Mouse (Mus musculus) lung, adult 2 months (tissue): ENCODE results near the gene Rbmxl1. TPM values are rescaled to one million over a fixed set of nuclear protein-coding genes. Genes with fewer than 3 reads are reported as not detected.
"Not testable (repeated sequence)": the region's sequence is repeated elsewhere in the genome, so short reads cannot be mapped to it uniquely, and the experiment has no call there.

Source experiments
- DNase-seq: peaks from one replicate; pipeline ENCODE4 v3.0.0; 2022
- H3K4me1 ChIP-seq: fragments of 200-500 bp; 2 replicates; pipeline ENCODE4 v1.6.1; 2011; ENCODE audit warnings: low read length; ENCODE audit not compliant: control insufficient read depth, insufficient read depth
- H3K4me3 ChIP-seq: fragments of 200-500 bp; replicated peaks from 2 replicates; pipeline ENCODE3; 2011; ENCODE audit warnings: low read depth, mild to moderate bottlenecking, control low read depth, low read length; ENCODE audit errors: extremely low read depth
- CTCF ChIP-seq: fragments of 200-500 bp; IDR thresholded peaks from 2 replicates; pipeline ENCODE4 v1.5.1; 2011; ENCODE audit warnings: mild to moderate bottlenecking, low read length, control low read depth; ENCODE audit not compliant: insufficient read depth
- POLR2A ChIP-seq: fragments of 200-500 bp; IDR thresholded peaks from 2 replicates; pipeline ENCODE4 v1.6.1; 2011; ENCODE audit warnings: low read depth, mild to moderate bottlenecking, control low read depth, low read length, borderline replicate concordance; ENCODE audit errors: extremely low read depth
- WGBS: fragments of 180-500 bp; shearing (Covaris S2); methylation state at CpG from one replicate; pipeline ENCODE4 v1.1.7; 2018; 5-methylcytosine and 5-hydroxymethylcytosine counted together
- polyA plus RNA-seq: library from polyadenylated mRNA; depleted of rRNA; stranded (reverse); fragments of >200 nt; gene quantifications from 2 replicates; pipeline ENCODE4 v1.2.3, GENCODE M21; 2012; rRNA removed

Gene Rbmxl1
- 17.7 and 22.5 TPM in 2 replicates for polyA plus RNA-seq

DNA sequence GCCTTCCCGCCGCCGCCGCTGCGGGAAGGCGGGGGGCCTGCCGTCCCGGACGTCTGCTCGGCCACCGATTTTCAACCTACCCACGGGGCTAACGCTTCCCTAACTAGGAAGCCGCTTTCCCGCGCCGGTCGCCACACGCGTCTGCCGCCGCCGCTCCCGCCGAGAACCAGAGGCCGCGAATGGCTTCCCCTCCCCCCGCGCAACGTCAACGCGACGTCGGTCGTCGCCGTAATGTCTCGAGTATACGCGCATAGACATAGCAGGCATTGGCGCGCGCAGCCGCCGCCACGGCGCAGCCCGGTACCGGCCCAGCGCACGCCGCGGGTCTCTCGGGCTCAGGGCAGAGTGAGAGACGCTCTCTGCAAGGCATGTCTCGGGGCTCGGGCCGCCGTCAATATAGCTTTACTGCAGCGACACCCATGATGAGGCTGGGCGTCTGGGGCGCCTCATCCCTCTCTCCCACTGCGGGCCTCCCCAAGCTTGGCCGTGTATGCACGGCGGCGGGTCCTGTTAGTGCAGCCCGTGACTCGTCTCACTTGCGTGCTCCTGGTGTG is at the start of gene Rbmxl1:
Gene Rbmxl1 (minus strand): TSS at position 180 of the 554 bp plus-strand sequence.
- DNase-seq = peak; percentile 89
- TF ChIP-seq POLR2A = peak; percentile 56; the same call in 1 of the 2 replicates
- TF ChIP-seq CTCF = no peak
- under 1% methylated on average over 64 of the region's 70 CpGs for WGBS
- Histone ChIP-seq H3K4me3 (peak within 1 kb of the TSS; percentile 88), H3K4me1 (peaks cover 9% of the 10 kb centered on the region; the same call in 1 of the 2 replicates)

GRCm38 (mm10) chr8:78556773-78557434 is 48.2 kb upstream of the Rbmxl1 start:
- H3K4me3 ChIP-seq = no peak overlapping the region
- H3K4me1 ChIP-seq = no peaks in the 10 kb centered on the region
- 86% methylated on average over 11 of the region's 11 CpGs for WGBS
- DNase-seq = no peak
- TF ChIP-seq POLR2A = no peak

DNA sequence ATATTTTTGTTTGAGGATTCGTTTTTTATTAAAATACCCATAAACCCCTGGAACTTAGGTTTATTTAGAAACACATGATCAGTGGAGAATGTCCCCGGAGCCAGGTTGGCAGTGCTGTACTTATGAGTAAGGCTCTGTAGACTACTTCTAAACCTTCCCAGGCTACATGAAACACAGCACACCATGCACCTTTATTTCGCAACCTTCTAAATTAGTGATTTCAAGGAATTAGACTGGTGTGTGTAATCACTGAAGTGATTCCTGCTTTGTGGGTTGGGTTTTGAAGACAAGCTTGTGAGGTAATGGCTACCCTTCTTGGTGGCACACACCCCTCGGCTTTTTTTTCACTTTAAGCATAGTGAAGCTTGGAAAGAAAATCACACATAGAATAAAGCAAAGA is 47.1 kb upstream of the Rbmxl1 start:
- DNase-seq = no peak
- no peak overlapping the region for H3K4me3 ChIP-seq
- H3K4me1 ChIP-seq = no peaks in the 10 kb centered on the region
- 88% methylated on average over 4 of the region's 4 CpGs for WGBS
- TF ChIP-seq POLR2A (no peak), CTCF (no peak)

DNA sequence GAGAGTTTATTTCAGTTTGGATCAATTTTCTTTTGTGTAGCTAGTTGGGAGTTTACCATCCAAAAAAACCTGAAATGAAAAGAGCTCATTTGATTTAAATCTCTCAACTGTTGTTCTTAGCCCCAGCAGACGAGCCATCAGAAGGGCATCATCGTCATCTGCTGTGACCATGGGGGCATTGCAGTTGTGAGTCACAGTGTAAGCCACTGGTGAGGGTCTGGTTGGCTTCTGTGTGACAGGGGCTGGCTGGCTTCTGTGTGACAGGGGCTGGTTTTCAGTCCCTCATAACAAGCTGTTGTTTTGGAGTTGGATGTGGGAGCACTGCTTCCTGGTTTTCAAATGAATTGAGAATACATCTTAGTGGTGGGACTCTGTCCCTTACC is 42.0 kb upstream of the Rbmxl1 start:
- no peak overlapping the region for H3K4me3 ChIP-seq
- H3K4me1 ChIP-seq = no peaks in the 10 kb centered on the region
- DNase-seq = no peak
- no peak for TF ChIP-seq CTCF
- no peak for TF ChIP-seq POLR2A
- 90% methylated on average over 2 of the region's 2 CpGs for WGBS

GRCm38 (mm10) chr8:78549971-78550751 is 41.5 kb upstream of the Rbmxl1 start:
- 56% methylated on average over 10 of the region's 10 CpGs for WGBS
- no peak overlapping the region for H3K4me3 ChIP-seq
- DNase-seq = no peak
- H3K4me1 ChIP-seq = no peaks in the 10 kb centered on the region
- TF ChIP-seq POLR2A = no peak
- no peak for TF ChIP-seq CTCF

DNA sequence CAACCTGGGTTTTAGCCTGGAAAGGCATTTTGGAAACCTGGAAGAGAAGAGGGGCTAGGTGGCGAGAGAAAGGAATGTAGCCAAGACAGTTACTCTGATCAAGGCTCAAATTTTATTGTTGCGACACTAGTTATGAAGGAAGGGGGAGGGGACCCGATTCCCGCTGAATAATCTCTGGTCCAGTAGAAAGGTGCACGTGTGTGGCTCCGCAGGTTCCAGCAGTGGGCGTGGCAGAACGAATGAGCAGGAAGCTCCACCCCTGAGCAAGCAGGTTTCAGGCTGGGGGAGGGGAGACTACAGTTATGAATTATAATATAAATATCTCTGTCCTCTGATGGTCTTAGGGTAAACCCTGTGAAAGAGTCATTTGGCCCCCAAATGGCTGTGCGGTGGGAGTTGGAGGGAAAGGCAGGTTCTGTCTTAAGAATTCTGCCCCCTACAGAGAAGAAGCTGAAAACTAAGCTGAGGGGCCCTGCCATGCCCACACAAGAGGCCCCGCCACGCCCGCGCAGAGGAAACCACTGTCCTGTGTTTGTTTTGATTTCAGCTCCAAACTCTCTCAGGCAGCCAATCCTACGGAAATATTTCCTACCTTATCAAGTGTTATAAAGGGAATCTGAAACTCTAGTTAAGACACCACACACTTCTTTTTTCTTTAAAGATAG is 36.6 kb upstream of the Rbmxl1 start:
- H3K4me1 ChIP-seq, H3K4me3 ChIP-seq, DNase-seq: not testable (repeated sequence)
- 33% methylated on average over 9 of the region's 14 CpGs for WGBS

GRCm38 (mm10) chr8:78544545-78544944 is 35.8 kb upstream of the Rbmxl1 start:
- WGBS = 59% methylated on average over 2 of the region's 2 CpGs
- H3K4me3 ChIP-seq = no peak overlapping the region
- no peak for TF ChIP-seq POLR2A
- TF ChIP-seq CTCF = no peak
- H3K4me1 ChIP-seq = no peaks in the 10 kb centered on the region
- no peak for DNase-seq

- TF ChIP-seq POLR2A (no peak), CTCF (no peak)
- 38% methylated on average over 1 of the region's 1 CpGs for WGBS
- no peak for DNase-seq
- Histone ChIP-seq H3K4me3 (no peak overlapping the region), H3K4me1 (no peaks in the 10 kb centered on the region)
Observed at GRCm38 (mm10) chr8:78543621-78544020, 34.9 kb upstream of the Rbmxl1 start.

DNA sequence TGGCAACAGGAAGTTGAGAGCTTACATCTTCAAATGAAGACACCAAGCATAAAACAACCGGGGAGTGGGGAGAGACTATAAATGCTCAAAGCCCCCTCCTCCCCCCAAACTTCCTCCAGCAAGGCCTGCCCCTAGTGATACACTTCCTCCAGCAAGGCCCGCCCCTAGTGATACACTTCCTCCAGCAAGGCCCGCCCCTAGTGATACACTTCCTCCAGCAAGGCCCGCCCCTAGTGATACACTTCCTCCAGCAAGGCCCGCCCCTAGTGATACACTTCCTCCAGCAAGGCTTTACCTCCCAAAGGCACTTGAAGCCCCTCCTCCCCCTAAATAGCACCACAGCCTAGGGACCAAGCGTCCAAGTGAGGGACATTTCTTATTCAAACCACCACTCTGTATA is 34.0 kb upstream of the Rbmxl1 start:
- 92% methylated on average over 6 of the region's 6 CpGs for WGBS
- DNase-seq, H3K4me3 ChIP-seq, H3K4me1 ChIP-seq: not testable (repeated sequence)
